Mouse (Mus musculus) cerebellum, postnatal 25 days (tissue): ENCODE measurements around the gene Ctag2.

Source experiments
- DNase-seq, 2 experiments: peaks; one replicate each; pipeline ENCODE4 v3.0.0; 2021; ENCODE audit warnings: mixed read lengths in 2 of 2

Ctag2 gene

DNA sequence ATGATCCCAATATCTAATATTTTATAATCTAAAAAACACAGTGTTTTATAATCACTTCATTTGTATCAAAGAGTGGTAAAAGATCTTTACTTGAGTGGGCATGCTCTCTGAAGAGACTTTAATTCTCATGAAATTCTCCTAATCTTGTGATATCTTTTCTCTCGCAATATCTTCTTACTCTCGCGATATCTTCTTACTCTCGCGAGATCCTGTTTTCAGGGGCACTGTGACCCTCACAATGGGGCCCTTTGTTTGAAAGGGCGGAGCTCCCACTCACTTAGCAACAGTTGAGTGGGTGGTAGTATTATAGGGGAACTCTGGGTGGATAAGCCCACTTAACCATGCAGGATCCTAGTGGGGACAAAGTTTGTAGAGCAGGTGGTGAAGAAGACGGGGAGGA is at the start of gene Ctag2:
Ctag2 (plus strand) TSS at position 301 of the 400 bp plus-strand sequence.
- no peak for DNase-seq
